Mouse (Mus musculus) frontal cortex, adult 2 months (tissue): Measurements from ENCODE around the gene Hist1h2ag. TPM values are rescaled to one million over a fixed set of nuclear protein-coding genes. Genes with fewer than 3 reads are reported as not detected.
"Not testable (repeated sequence)": the region's sequence is repeated elsewhere in the genome, so short reads cannot be mapped to it uniquely, and the experiment has no call there.

Experiments used
- DNase-seq, 2 experiments: peaks; one replicate each; pipeline ENCODE4 v3.0.0; 2022; ENCODE audit warnings: low spot score in 1 of 2; ENCODE audit errors: extremely low spot score in 1 of 2
- polyA plus RNA-seq: library from polyadenylated mRNA; depleted of rRNA; stranded (reverse); fragments of >200 nt; gene quantifications from 2 replicates; pipeline ENCODE4 v1.2.3, GENCODE M21; 2012; rRNA removed

Gene Hist1h2ag
- 0.36 and 0.38 TPM in 2 replicates for polyA plus RNA-seq

DNA sequence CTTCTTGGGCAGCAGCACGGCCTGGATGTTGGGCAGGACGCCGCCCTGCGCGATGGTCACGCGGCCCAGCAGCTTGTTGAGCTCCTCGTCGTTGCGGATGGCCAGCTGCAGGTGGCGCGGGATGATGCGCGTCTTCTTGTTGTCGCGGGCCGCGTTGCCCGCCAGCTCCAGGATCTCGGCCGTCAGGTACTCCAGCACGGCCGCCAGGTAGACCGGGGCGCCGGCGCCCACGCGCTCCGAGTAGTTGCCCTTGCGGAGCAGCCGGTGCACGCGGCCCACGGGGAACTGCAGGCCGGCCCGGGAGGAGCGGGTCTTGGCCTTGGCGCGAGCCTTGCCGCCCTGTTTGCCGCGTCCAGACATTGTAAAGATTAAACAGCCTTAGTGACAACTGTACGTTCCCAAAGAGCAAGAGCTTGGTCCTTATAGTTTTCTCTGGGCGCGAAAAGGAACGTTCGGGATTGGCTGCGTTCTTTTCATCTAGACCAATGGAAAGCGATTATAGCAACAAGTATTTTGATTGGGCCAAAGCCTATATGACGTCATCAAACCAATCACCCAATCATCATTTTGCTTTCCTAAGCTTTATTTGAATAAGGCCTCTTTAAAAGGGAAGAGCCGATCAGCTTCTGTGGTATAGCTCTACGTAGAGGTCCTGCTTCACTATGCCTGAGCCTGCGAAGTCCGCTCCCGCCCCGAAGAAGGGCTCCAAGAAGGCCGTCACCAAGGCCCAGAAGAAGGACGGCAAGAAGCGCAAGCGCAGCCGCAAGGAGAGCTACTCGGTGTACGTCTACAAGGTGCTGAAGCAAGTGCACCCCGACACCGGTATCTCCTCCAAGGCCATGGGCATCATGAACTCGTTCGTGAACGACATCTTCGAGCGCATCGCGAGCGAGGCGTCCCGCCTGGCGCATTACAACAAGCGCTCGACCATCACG lies at the start of gene Hist1h2ag, which contains the start of gene Hist1h2bj:
Hist1h2ag (minus strand) TSS at position 377 of the 935 bp plus-strand sequence.
Hist1h2bj (plus strand) TSS at position 647 of the 935 bp plus-strand sequence.
- DNase-seq, result peak; percentile 96 to 98

DNA sequence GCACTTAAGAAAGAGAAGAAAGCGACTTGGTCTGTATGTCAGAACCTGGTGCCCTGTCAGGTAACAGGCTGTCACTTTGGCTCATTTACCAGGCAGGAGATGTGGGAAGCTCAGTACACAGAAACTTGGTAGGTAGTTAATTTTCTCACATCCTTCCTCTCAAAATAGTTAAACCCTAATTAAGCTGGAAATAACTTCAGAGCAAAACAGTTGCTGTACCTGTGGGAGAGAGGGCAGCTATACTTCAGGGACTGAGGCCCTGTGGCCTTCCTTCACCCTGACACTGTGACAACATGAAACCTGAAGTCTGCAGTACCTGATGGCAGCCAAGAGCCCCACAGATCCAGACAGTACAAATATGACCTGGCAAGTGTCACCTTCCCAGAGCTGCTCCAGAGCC lies 41.4 kb upstream of the Hist1h2ag start, which contains the start of gene Vmn1r188:
Vmn1r188 (plus strand) TSS at position 301 of the 400 bp plus-strand sequence.
- DNase-seq, result not testable (repeated sequence)

DNA sequence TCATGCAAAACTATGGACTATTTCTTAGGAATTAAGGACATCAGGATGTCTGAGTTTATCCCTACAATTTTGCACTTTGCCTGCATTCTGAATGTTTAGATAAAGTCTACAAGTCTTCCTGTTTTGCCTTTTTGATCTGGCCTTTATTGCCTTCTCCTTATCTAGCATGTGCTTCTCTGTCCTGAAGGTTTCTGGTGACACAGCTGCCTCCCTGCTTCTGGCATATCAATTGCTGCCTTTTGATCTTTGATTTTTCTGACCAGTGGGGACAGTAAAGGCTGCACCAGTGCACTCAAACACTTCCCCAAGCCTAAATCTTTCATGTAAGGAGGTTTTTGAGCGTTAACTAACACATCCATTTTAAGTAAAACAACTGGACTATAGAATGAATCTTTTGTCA lies 20.7 kb upstream of the Hist1h2ag start:
- DNase-seq, result no peak

DNA sequence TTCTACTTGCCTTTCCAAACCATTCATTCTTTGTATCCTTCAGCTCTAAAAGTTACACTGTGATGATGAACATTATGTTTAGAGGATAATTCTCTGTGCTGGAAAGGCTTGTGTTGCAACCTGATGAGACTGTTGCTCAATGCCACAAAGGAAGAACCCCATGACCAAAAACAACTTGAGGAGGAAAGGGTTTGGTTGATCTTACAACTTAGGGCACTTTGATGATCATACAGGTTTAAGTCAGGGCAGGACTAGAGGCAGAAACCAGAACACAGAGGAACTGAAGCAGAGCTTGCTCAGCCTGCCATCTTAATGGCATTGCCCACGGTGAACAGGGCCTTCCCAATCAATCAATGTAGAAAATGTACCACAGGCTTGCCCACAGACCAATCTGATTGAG lies 18.7 kb upstream of the Hist1h2ag start:
- no peak for DNase-seq

DNA sequence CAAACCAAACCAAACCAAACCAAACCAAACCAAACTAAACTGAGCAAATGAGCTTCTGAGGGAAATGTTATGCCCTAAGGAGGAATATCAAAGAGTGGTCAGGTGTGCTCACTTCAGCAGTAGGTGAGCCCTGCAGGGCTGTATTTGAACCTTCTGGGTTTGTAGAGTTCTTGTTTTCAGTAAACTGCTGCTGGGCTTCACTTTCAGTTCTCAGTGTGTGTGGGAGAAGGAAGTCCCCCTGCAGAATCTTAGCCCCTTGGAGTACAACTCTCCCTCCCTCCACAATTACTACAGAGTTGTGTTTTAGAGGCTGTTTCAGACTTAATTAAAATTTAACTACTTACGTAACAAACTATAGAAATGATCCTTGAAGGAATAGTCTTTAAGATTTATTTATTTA lies 11.0 kb upstream of the Hist1h2ag start:
- DNase-seq, result no peak

DNA sequence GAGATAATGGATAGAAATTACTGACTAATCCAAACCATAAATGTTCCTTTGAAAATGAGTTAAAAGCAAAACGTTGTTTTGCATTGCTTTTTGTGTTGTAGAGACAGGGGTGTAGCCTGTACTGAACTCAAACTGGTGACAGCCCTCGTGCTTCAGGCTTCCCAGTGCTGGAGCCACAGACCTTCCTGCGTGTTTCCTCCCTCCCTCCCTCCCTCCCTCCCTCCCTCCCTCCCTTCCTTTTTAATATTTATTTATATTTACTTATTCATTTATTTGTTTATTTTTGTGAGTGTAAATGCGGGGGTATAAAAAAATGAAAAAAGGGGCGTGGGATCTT lies 8.7 kb upstream of the Hist1h2ag start:
- DNase-seq, result no peak

DNA sequence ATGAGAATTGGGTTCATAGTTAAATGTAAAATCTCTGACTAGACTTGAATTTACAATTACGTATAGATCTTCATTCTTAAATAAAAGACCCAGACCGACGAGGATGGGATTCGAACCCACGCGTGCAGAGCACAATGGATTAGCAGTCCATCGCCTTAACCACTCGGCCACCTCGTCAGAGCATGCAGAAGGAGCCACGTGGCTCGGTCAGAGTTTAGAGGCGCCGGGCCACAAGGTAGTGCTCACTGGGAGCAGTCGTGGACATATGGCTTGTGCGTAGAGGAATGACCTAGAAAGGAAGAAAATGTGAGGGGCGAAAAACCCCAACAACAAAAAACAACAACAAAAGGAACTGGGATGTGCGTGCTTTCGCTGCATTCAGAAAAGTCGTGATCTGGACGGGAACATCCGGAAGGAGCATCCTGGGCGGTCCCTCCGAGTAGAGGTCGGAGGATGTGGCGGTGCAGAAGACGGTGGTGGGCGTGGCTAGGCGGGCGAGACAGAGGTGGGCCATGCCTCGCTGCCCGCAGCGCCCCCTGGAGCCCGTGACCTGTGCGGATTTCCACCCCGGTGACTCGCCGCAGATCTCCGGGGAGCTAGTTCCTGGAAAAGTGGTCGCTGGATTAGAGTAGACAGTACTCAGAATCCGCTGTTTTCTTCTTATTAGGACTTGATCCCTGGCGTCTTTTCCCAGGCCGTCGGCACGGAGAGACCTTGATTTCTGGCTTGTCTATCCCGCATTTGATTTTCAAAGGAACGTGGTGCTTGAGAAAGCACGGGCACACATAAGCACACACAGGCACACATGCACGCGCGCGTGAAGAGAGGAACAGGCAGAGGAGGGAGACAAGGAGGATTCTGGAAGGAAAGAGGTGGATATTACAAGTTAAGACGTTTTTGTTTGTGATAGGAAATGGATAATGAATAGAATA lies 8.1 kb upstream of the Hist1h2ag start:
- peak; percentile 70 to 93 for DNase-seq

DNA sequence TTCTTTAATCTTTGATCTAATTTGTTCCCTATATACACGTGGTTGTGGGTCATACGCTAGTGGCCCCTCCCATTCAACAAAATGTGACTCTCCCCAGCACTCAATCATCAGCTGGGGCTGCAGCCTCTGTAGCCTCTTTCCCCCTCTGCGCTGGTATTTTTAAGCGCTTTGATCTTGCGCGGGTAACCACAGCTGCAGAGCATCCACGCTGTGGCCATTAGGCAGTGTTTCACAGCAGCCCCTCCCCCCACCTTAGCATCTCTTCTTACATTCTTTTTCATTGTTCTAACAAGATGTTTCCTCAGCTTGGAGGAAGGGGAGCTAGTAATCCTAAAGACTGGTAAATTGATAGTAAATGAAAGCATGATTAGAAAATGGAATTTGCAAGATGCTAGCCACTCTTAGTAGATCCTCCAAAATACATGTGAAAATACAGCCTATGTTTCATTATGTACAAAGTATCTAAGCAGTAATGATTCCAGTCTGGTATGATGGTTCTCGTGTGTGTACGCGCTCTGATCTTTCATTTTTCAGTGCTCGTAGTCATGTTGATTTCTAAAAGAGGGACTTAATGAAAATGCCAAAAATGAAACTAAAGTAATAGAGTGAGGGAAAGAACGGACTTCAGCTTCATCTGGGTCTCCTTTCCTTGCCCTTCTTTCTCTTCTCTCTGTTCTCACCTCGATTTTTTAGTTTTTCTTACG lies 7.1 kb upstream of the Hist1h2ag start:
- peak in 1 of 2 experiments; percentile 40 for DNase-seq

DNA sequence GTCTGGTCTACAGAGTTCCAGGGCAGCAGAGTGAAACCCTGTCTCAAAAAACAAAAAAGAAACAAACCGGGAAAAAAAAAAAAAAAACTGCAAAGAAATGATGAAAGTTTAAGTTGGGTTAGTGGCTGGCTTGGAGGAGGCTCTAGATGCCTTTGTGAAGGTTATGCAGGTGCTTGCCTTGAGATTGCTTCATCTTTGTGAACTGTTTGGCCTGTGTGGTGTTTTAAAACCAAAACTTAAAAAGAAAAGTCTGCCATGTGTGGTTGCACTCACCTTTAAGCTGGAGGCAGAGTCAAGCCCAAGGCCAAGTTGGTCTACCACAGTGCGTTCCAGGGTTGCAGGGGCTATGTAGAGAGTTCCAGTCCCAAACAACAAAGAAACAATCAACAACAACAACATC lies 6.3 kb upstream of the Hist1h2ag start:
- no peak for DNase-seq

DNA sequence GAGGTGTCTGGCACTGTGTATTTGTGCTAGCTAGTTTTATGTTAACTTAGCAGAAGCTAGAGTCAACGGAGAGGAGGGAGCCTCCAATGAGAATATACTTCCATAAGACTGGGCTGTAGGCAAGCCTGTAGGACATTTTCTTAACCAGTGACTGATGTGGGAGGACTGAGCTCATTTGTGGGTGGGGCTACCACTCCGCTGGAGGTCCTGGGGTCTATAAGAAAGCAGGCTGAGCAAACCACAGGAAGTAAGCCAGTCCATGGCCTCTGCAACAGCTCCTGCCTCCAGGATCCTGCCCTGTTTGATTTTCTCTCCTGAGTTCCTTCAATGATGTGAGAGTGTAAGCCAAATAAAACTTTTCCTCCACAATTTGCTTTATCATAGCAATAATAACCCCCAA lies 2.6 kb upstream of the Hist1h2ag start:
- no peak for DNase-seq

DNA sequence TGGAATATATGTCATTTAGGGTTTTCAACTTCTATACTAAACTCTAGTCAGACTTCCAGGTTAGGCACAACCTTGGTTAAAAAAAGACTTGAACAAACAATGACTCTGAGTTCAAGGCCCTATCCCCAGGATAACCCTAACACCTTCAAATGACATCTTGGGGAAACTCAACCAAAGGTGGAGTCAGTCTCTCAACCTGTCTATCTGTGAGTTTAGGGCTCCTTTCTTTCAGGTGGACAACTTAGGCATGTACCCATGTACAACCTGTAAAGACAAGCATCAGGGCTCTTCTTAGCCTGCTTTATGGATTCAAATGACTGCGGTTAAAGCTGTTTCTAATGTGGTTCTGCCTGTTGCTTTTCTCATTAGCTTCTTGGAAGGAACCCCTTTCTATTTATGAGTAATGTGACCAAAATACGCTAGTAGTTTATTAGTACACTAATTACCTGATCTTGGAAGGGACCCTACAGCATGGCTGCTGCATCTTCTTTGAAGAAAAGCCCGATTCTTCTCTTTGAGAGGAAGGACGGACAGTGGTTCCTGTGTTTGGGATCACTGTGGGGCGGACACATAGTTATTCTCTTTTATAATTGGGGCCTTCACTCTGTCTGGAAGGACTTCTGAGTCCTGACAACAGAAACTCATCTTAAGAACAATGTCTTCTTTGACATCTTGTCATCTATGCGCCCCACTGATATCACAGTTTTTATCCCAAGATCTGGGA lies 1.9 kb upstream of the Hist1h2ag start:
- no peak for DNase-seq

DNA sequence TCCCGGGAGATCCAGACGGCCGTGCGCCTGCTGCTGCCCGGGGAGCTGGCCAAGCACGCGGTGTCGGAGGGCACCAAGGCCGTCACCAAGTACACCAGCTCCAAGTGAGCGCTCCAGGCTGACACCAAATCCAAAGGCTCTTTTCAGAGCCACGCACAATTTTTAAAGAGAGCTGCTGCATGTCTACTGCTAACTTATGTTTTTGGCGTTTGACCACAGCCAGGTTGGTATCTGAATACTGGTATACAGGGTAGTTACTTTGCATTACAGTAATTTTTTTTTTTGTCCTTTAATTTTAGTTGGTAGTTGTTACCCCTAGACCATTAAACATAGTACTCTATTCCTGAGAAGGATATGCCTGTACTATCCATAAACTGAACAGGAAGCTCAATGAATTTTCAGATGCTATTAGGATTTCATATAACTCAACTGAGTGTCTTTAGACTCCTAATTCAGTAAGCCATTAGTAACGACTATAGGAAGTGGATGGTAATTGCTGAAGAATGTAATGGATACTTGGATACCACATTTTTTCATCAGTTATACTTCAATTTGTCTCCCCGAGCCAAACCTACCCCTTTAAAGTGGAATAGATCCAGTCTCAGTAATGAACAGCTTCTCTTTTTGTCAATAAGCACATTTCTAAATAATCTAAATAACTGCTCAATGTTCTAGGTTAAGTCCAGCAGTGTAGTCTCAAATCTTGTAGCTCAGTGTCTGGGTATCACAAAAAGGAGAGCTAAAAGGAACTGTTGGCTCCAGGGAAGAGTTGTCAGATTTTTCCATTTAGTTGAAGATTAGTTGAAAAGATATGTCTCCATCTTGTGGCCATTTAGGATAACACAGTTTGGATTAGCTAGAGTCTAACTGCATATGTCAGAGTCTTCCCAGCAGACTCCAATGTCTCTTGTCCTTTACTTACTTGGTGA lies 1.0 kb upstream of the Hist1h2ag start:
- peak in 1 of 2 experiments; percentile 80 for DNase-seq

DNA sequence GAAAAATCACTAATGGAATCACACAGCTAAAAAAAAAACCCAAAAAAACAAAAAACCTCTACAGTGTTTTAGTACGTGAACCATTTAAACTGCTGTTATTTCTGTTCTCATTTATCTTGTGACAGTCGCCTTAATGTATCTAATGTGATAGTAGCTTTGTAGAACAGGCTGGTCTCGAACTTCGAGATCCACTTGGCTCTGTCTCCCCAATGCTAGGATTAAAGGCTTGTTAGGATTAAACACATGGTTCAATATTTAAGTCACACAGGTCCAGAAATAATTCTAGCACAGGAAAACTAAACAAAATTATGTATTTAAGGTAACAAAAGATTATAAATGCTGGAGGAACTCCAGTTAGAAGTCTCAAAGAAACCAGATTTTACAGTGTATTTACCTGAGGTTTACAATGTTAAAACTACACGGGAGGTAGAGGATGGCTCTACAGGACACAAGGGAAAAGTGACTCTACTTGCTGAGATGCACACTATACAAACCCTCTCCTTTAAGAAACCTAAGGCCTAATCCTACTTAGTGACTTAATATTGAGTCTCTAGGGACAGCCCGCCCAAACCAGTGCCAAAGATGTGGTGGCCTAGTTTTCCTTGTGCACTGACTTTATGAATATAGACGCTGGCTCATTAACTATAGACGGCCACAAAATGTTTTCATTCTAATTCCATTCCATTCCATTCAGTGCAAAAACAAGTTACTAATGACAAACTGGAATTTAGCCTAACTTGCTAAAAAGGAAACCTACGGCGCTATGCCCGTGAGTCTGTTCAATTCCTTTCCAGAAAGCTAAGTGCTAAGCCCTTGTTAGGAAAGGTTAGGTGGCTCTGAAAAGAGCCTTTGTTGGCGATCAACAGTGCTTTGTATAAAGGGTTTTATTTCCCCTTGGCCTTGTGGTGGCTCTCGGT lies 835 bp downstream of the Hist1h2ag start:
- no peak for DNase-seq

DNA sequence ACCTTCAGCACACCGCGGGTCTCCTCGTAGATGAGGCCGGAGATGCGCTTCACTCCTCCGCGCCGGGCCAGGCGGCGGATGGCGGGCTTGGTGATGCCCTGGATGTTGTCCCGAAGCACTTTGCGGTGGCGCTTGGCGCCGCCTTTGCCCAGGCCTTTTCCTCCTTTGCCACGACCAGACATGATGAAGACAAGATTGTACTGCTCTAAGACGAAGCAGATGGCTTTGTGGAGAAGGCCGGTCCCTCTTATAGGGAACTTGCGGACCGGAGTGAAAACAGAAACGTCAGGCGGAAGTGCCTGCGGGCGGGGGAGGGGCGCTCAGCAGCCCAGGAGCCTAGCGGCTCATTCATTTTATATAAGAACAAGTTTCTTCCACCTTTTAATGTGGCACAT lies 1.6 kb downstream of the Hist1h2ag start, which contains the start of gene Hist1h4i:
Hist1h4i (minus strand) TSS at position 221 of the 395 bp plus-strand sequence.
- DNase-seq, result peak; percentile 95 to 99

DNA sequence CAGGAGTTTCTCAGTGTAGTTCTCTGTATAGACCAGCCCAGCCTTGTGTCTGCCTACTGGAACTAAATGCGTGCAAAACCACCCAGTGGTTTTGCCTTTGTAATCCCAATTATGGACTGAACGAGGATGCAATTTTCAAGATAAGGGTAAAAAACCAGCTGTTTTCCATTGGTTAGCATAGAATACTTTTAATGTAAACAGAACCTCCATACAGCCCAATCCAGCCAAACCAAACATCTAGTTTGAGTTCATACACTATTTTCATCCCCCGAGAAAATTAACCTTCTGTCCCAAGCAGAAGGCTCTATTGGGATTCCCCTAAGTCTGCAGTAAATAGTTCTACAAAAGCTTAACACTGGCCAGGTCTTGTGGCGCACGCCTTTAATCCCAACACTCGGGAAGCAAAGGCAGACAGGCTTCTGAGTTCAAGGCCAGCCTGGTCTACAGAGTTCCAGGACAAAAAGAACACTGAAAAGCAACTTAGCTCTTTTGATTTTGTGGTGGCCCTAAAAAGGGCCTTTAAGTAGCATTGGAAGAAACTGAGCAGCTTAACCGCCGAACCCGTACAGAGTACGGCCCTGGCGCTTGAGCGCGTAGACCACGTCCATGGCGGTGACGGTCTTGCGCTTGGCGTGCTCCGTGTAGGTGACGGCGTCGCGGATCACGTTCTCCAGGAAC lies 2.1 kb downstream of the Hist1h2ag start:
- DNase-seq, result no peak

DNA sequence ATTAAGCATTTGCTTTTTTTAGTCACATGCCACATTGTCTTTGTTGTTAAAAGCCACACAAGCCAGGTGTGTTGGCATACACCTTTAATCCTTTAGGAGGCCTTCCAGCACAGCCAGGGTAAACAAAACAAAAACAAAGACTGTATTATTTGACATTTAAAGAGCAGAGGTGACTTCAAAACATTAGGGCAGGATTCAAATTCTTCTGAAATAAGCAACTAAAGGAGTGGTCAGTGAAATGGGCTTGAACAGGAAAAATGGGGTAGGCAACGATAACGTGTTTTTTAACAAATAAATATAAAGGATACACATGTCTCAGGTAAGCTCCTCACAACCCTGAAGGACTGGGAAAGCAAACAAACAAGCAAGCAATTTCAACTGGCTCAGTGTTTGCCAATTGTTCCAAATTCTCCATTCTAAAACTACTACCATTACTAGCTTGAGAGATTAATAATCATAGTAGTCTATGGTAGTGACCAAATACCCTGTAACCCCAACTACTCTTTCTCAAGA lies 2.7 kb downstream of the Hist1h2ag start:
- DNase-seq, result no peak

DNA sequence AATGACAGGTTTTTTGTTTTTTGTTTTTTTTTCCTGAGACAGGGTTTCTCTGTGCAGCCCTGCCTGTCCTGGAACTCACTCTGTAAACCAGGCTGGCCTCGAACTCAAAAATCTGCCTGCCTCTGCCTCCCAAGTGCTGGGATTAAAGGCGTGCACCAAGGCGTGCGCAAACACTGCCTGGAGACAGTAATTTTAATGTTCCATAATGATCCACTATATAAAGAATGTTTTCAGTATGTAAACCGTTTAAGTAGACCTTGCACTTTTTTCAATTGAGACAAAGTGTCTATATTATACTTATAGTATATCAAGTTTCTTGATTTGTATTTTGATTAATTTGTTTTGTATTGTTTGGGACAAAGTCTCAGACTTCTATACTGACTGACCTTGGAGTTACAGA lies 3.4 kb downstream of the Hist1h2ag start:
- no peak for DNase-seq
